Mouse (Mus musculus) heart, adult 2 months (tissue): ENCODE results near the gene Ddx23.
A peak's percentile ranks its signal among the peaks of the same experiment; 100 is the strongest.

Experiments used
- CTCF ChIP-seq: fragments of 200-600 bp; IDR thresholded peaks from 2 replicates; pipeline ENCODE4 v1.8.1; 2022; ENCODE audit warnings: antibody characterized with exemption, mild to moderate bottlenecking, moderate library complexity
- POLR2A ChIP-seq: fragments of 200-500 bp; IDR thresholded peaks from 2 replicates; pipeline ENCODE4 v1.6.1; 2011; ENCODE audit warnings: mild to moderate bottlenecking, low read depth, low read length, control low read depth; ENCODE audit not compliant: insufficient read depth

DNA sequence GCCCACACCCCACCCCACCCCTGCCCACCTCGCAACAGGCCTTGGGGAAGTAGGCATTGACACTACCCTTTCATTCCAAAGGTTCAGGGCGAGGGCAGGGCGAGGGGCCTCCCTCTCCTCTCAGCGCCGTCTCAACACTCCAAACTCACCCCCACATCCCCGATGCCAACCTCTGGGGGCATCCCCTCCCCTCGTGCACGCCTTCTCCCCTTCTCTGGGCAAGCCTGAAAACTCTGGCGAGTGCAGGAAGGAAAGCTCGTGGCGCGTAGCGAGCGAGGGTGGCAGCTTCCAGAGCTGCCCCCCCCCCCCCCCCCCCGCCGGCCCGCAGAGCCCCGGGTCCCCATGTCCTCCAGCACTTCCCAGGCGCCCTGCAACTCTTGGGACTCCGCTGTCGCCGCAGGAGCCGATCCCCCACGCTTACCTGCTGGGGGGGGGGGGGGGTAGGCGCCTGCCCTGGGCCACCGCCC lies 53.9 kb downstream of the Ddx23 start:
- no peak for TF ChIP-seq CTCF
- TF ChIP-seq POLR2A = peak; percentile 26; the same call in 1 of the 2 replicates
